Mouse (Mus musculus) thymus, postnatal 4 days (tissue): ENCODE measurements around the gene Galm.
"Not testable (repeated sequence)": the region's sequence is repeated elsewhere in the genome, so short reads cannot be mapped to it uniquely, and the experiment has no call there.

ENCODE experiments used
- DNase-seq: peaks from one replicate; pipeline ENCODE4 v3.0.0; 2021

The Galm gene

DNA sequence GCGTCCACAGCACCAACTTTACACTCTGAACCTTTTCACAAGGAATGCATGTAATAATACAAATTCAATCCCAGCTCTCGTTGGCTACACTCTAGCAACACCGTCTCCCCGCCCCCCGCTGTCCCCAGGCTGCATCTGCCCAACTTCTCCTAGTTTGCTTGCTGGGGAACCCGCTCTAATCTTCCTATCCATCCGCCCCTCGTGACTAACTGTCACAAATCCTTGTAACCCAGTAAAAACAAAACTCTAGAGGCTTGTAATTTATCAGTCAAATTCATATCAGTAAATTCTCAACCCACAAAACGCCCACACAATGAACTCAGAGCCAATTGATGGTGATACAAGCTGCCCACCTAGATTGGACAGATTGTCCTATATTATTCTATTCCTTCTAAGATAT is 93.9 kb downstream of the Galm start:
- no peak for DNase-seq

DNA sequence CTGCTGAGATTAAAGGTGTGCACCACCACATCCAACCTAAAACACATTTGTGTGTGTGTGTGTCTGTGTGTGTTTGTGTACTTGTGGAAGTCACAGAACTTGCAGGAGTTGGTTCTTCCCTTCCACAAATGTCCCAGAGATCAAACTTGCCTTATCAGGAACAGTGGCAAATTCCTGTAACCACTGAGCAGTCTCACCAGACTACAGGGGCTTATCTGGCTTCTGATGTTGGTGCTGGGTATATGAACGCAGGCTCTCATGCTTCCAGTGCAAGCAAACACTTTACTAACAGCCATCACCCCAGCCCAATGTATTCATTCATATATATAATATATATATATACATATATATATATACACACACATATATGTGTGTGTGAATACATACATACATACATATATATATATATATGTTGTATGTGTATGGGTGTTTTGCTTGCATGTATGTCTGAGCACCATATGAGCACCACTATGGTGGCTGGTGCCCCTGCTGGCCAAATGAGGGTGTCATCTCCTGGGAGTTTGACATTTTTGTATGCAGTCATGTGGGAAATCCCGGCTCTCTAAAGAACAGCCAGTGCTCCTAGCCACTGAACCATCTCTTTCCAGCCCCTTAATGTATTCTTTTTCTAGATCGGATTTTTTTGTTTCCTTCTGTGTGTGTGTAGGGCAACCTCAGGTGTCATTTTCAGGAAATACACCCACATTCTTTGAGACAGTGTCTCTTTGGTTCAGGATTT is 94.8 kb downstream of the Galm start:
- DNase-seq: peak; percentile 68

DNA sequence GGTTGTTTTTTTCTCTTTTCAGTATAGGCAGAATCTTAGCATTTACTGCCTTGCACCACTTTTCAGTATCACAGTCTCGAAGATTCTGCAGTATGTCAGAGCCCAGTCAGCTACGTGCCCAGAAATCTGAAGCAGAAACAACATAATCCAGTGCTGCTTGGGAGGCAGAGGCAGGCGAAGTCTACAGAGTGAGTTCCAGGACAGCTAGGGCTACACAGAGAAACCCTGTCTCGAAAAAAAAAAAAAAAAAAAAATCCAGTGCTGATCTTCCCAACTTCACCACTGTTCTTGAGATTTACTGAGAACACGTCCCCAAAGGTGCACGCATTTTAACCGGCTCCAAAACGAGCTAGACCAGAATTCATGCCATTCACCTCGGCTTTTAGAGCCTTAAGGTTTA is 96.6 kb downstream of the Galm start:
- no peak for DNase-seq

DNA sequence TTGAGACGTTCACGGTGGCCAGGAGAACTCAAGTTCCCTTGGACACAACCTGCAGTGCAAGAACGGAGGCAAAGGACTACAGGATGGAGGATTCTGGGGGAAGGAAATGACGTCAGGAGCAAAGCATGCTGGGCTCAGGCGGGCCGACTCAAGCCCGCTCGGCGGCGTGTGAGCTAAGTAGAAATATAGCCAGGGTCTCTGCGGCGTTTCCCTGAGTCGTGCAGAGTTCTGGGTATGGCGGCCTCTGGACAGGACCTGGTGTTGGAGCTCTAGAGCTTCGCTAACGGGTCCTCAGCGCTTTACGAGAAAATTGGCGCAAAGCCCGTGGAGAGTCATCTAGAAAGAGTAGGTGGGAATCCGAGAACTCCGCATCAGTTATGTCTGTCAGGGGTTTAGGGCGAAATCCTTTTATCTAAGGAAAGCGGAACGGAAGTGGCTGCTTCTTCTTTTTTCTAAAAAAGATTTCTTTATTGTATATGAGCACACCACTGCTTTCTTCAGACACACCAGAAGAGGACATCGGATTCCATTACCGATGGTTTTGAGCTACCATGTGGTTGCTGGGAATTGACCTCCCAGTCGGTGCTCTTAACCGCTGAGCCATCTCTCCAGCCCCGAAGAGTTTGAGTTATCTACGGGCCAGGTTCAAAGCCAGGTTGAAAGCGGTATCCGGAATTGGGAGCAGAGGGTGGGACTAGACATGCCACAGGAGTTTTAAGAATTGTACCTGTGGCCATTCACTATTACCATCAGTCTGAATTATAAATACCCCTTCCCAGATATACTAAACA is 97.2 kb downstream of the Galm start, which contains the start of gene Gemin6:
Gene Gemin6 (plus strand): TSS at position 116 of the 791 bp plus-strand sequence.
- DNase-seq: peak; percentile 84

DNA sequence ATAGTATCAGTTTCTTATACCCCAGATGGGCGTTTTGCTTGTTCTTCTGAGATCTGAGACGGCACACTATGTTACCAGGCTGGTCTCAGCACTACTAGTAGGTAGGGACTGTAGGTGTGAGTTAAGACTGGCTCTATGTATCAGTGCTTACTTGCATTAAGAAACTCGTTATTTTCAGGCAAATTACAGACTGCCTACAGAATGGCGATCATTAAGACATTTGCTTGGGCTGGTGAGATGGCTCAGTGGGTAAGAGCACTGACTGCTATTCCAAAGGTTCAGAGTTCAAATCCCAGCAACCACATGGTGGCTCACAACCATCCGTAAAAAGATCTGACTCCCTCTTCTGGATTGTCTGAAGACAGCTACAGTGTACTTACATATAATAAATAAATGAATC is 97.9 kb downstream of the Galm start:
- not testable (repeated sequence) for DNase-seq

DNA sequence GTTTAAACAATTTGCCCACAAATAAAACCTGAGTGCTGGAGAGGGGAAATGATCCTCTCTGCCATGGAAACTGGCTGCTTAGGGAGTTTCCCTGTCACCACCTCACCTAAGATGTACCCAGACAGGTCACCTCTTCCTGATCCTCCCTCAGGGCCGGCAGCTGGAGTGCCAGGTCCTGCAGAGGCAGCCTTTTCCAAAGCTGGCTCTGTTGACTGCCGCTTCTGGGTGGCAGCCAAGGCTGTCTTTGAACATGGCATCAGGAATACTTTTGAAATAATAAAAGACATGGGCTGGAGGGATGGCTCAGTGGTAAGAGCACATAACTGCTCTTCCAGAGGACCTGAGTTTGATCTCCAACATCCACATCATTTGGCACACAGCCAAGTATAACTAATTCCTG is 102.1 kb downstream of the Galm start:
- DNase-seq: no peak

DNA sequence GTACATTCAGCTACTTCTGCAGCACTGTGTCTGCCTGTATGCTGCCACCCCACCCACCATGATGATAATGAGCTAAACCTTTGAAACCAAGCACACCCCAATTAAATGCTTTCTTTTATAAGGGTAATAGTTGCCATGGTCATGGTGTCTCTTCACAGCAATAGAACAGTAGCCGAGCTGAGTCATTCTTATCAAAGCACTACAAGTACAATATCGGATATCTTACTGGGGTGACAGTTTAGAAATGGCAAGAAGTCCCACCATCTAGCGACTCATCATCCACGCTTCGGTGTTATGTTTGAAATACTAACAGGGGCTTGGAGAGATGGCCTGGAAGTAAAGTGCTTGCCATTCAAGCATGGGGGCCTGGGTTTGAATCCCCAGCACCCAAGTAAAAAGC is 106.6 kb downstream of the Galm start:
- no peak for DNase-seq

DNA sequence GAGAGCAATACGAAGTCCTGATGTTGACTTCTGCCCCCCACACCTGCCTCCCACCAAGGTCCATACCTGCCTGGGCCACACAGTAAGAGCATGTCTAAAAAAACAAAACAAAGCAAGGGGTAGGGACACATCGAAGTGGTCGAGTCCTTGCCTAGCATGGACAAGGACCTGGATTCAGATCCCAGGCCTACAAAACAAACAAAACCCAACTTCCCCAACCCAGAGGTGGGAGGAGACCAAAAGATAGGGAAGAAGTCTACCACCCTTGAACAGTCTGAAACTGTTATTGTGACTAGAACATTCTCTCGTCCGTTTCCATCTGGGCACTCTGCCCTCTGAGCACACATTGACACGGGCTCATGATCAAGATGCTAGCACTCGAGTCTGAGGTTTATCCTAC is 107.1 kb downstream of the Galm start:
- DNase-seq: no peak
